Mouse (Mus musculus) erythroblast, adult 5-6 weeks (primary cell): ENCODE data around the gene Gtf2i. TPM values are rescaled to one million over a fixed set of nuclear protein-coding genes. Genes with fewer than 3 reads are reported as not detected.

ENCODE experiments used
- ATAC-seq: replicated peaks from 2 replicates; pipeline ENCODE4 v1.8.0; 2016; ENCODE audit warnings: moderate number of reproducible peaks, mild to moderate bottlenecking, moderate TSS enrichment, inconsistent platforms; ENCODE audit not compliant: poor library complexity, low FRiP score, severe bottlenecking
- total RNA-seq, 2 experiments: library from RNA; stranded (forward) in 1 of 2; stranded (reverse) in 1 of 2; fragments of 150-400 nt in 1 of 2; fragments of 200-764, 138-1000 nt in 1 of 2; gene quantifications; 2 replicates each; pipeline versions ENCODE4 v1.2.3 to v1.2.4; 2015 to 2017; ENCODE audit warnings: low replicate concordance in 2 of 2

Gene Gtf2i
- total RNA-seq, 2 experiments from 2014 or later, result 9.0 to 11.2 TPM

GRCm38 (mm10) chr5:134226946-134227345, 87.6 kb downstream of the Gtf2i start:
- ATAC-seq, result no peak

GRCm38 (mm10) chr5:134225110-134225901, 89.3 kb downstream of the Gtf2i start:
- no peak for ATAC-seq

GRCm38 (mm10) chr5:134221708-134222150, 92.8 kb downstream of the Gtf2i start:
- no peak for ATAC-seq

- ATAC-seq, result no peak
Measured at GRCm38 (mm10) chr5:134221278-134221677, 93.3 kb downstream of the Gtf2i start.

GRCm38 (mm10) chr5:134217900-134218299, 96.7 kb downstream of the Gtf2i start:
- ATAC-seq, result no peak

GRCm38 (mm10) chr5:134214021-134214806, 100.3 kb downstream of the Gtf2i start:
- no peak for ATAC-seq

GRCm38 (mm10) chr5:134209931-134210554, 104.5 kb downstream of the Gtf2i start:
- no peak for ATAC-seq

GRCm38 (mm10) chr5:134206721-134207120, 107.8 kb downstream of the Gtf2i start:
- ATAC-seq, result no peak

- no peak for ATAC-seq
Measured at GRCm38 (mm10) chr5:134193664-134194063, 120.9 kb downstream of the Gtf2i start.

- ATAC-seq, result no peak
Measured at GRCm38 (mm10) chr5:134188571-134188970, 126.0 kb downstream of the Gtf2i start.

Other genes starting within 250 kb of the Gtf2i start
- 1.3 TPM in 1 of 2 replicates, not detected in the other for gene Castor2, start 215.0 kb downstream of the Gtf2i start, total RNA-seq (2015; ENCODE audit: low replicate concordance)
- gene Castor2, start 215.0 kb downstream of the Gtf2i start, total RNA-seq (2017; ENCODE audit: low replicate concordance), result 0.09 and 0.28 TPM in 2 replicates
- 0.96 TPM in 1 of 2 replicates, not detected in the other for gene Rcc1l, start 138.0 kb downstream of the Gtf2i start, total RNA-seq (2015; ENCODE audit: low replicate concordance)
- gene Rcc1l, start 138.0 kb downstream of the Gtf2i start, total RNA-seq (2017; ENCODE audit: low replicate concordance), result 0.84 and 1.3 TPM in 2 replicates
- 2.5 TPM in 1 of 2 replicates, not detected in the other for gene Gtf2ird2, start 130.7 kb downstream of the Gtf2i start, total RNA-seq (2015; ENCODE audit: low replicate concordance)
- 1.2 and 1.7 TPM in 2 replicates for gene Gtf2ird2, start 130.7 kb downstream of the Gtf2i start, total RNA-seq (2017; ENCODE audit: low replicate concordance)
- 101 and 103 TPM in 2 replicates for gene Ncf1, start 85.1 kb downstream of the Gtf2i start, total RNA-seq (2015; ENCODE audit: low replicate concordance)
- gene Ncf1, start 85.1 kb downstream of the Gtf2i start, total RNA-seq (2017; ENCODE audit: low replicate concordance), result 91.7 and 92.6 TPM in 2 replicates
- 3.3 and 29.0 TPM in 2 replicates for gene Gtf2ird1, start 142.0 kb upstream of the Gtf2i start, total RNA-seq (2015; ENCODE audit: low replicate concordance)
- gene Gtf2ird1, start 142.0 kb upstream of the Gtf2i start, total RNA-seq (2017; ENCODE audit: low replicate concordance), result 2.2 TPM in 2 replicates
- gene Clip2, start 237.7 kb upstream of the Gtf2i start, total RNA-seq (2015; ENCODE audit: low replicate concordance), result 0.21 and 0.96 TPM in 2 replicates
- 2.1 and 4.0 TPM in 2 replicates for gene Clip2, start 237.7 kb upstream of the Gtf2i start, total RNA-seq (2017; ENCODE audit: low replicate concordance)
- gene Syna, start 245.4 kb upstream of the Gtf2i start, total RNA-seq (2015; ENCODE audit: low replicate concordance), result 0.84 TPM in 1 of 2 replicates, not detected in the other
- gene Syna, start 245.4 kb upstream of the Gtf2i start, total RNA-seq (2017; ENCODE audit: low replicate concordance), result not detected in 2 replicates